Mouse (Mus musculus) heart, postnatal 36 days (tissue): ENCODE data around the gene Nkd1. TPM values are rescaled to one million over a fixed set of nuclear protein-coding genes. Genes with fewer than 3 reads are reported as not detected.

ENCODE experiments used
- DNase-seq, 2 experiments: peaks; one replicate each; pipeline ENCODE4 v3.0.0; 2021 to 2022
- intact Hi-C: fragments of 180-260 bp; cut with DNase I; formaldehyde crosslinking; loops from one replicate; pipeline ENCODE4 v1.15.1; 2025
- total RNA-seq, 2 experiments: library from RNA; stranded (reverse); gene quantifications; 2 replicates each; pipeline ENCODE4 v1.2.3; 2021

The Nkd1 gene
- 1 to 10 TPM; 2.5 to 3.4 TPM for total RNA-seq

DNA sequence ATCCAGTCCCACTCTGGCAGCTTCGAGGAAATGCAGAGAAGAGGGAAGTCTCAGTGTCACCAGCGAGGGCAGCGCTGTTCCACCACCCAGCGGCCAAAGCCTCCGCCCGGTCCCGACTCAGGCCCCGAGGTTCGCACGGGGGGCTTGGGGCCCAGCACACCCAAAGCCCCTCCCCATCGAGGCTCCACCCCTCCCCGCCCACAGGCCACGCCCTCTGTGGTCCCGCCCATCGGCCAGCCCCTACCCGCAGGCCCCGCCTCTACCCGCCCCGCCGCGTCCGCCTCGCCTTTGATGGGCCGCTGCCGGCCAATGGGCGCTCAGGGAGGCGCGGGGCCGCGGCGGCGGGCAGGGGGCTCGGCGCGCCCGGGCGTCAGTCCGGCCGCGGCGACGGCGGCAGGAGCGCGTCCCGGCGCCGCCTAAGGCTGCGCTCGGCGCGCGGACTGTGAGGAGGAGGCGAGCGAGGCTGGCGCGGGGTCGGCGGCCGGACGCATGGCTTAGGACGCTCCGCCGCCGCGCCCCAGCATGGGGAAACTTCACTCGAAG lies at the start of gene Nkd1:
Nkd1 (plus strand) TSS at position 370 of the 543 bp plus-strand sequence.
- peak; percentile 80 to 82 for DNase-seq
- intact Hi-C loops = loop anchor here (5.0 to 10.0 kb wide), 2 partner anchors 159 to 256 kb away; partner anchors contain the start of gene Brd7

DNA sequence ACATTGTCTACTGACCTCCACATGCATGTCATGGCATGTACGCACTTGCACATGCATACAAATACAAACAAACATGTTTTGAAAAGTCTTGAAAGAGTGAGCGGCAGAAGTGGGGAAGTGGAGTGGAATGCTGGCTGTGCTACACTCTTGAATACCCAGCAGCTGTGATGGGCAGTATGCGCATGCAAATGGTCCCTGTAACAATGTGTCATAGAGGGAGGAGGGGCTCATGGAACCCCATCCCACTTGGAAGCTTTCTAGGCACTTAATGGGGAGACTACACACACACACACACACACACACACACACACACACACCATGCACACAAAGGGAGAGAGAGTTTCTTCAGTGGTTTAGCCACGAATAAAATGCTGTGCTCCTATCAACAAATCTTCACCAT lies 39.9 kb upstream of the Nkd1 start:
- DNase-seq = no peak
- intact Hi-C loops = no loop called here

DNA sequence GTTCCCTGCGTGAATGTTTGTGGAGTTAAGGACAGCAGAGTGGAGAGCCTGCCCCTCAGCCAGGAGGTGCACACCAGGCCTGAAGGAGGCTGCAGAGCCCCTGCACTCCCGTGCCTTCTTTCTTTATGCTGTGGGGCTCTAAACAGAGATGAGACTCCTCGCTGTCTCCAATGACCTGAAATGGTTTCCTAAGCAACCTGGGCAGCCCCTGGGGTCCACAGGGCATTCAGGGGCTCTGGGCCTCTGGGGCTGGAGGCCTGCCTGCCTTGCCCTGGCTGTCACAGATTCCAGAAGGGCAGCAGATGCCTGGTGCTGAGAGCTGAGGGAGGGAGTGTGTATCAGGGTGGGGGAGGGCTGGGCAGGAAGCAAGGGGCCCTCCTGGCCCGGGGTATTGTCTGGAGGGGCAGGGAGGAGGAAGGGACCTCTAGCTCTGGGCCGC lies 32.7 kb upstream of the Nkd1 start:
- DNase-seq = no peak
- intact Hi-C loops = no loop called here

DNA sequence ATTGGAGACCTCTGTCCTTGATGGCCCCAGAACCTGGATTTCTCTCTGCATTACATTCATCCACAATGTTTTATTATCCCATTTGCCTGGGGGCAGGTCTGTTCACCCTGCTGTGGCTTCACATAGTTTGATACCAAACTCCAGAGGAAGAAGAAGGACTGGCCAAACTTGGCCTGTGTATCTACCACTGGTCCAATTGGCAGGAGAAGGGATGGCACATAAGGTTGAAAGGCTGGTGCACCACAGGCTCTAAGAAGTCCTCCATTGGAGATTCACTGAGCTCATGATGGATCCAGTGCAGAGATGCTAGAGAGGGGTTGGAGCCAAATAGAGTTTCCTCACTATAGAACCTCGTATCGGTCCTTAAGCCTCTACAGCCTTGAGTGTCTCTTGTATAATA lies 27.1 kb upstream of the Nkd1 start:
- intact Hi-C loops = no loop called here

DNA sequence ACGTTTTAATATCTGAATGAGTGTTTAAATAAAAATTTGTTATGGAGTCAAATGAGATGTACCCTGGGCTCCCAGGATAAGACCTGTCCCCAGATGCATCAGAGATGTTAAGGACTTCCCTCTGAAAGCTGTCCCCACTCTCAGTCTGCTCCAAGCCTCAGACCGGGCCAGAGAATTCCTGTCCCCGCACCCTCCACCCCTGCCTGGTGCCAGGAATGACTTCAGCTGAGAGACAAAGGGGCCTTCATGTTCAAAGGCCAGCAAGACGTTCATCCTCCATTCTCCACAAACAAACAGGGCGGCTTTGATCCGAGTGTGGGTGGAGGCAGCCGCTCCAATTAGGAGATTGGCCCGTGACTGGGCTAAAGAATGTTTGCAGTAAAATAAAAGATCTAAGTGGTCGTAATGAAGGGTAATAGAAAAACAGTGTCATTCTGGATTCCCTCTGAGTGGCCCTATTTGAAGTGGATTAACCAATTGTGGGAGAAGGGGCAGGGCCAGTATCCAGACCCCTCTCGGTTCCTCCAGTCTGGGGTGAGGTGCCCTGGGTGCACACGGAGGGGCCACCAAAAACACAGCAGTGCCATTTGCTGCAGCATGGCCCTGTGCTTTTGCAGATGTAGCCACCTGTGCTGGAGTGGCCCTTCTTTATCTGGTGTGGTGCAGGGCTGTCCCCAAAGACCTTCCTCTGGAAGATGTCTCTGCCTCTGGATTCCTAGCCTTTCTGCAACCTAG lies 25.9 kb upstream of the Nkd1 start:
- intact Hi-C loops = no loop called here
- no peak for DNase-seq

More for the DNA sequence above, 27.1 kb upstream of the Nkd1 start:
- no peak for DNase-seq

DNA sequence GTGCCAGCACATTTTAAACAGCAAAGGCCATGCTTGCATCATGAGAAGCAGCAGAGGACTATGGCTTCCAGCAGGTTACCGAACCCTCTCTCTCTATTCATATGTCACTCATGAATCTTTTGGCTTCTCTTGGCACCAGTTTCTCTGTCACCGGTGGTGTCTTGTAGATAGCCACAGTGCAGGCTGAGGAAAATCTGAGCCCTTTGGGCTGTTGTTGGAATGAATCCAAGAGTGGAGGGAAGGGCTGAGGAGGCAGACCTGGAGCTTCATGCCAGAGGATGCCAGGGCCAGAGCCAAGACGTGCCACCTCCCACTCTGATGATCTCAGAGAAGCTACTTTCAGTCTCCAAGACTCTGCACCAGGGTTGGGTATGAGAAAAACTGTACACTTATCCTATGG lies 19.0 kb upstream of the Nkd1 start:
- intact Hi-C loops = no loop called here

DNA sequence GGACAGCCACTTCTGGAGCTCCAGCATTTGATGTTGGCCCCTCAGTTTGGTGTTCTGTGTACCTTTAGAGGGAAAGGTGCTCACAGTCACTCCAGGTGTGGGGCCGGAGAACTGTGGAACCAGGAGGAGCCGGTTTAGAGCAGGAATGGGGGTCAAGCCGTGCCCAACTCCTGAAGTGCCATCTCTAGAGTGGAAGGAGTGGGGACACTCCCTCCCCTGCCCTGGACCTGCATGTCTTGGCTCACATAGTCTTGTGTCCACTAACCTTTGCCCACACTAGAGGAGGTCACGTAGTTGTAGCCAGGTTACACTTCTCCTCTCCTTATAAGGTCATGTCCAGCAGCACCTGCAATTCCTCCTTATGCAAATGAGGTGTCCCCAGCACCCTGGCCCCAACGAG lies 14.2 kb upstream of the Nkd1 start:
- DNase-seq = no peak
- intact Hi-C loops = no loop called here

More for the DNA sequence above, 19.0 kb upstream of the Nkd1 start:
- no peak for DNase-seq

DNA sequence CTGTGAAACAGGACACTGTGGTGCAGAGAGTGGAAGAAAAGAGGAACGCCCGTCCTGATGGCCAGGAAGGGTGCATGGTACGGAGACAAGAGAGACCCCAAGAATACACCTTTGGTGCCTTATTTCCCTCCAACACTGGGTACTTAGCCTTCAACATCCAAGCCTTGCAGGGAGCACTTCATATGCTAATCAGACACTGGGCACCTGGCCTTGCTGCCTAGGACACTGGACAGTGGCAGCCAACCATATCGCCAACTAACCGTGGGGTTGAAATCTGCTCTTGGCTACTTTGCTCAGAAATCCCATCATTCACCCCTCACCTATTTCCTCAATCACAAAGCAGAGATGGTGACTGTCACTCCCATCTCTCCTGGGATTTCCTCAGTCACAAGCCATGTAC lies 10.1 kb upstream of the Nkd1 start:
- intact Hi-C loops = no loop called here
- no peak for DNase-seq

DNA sequence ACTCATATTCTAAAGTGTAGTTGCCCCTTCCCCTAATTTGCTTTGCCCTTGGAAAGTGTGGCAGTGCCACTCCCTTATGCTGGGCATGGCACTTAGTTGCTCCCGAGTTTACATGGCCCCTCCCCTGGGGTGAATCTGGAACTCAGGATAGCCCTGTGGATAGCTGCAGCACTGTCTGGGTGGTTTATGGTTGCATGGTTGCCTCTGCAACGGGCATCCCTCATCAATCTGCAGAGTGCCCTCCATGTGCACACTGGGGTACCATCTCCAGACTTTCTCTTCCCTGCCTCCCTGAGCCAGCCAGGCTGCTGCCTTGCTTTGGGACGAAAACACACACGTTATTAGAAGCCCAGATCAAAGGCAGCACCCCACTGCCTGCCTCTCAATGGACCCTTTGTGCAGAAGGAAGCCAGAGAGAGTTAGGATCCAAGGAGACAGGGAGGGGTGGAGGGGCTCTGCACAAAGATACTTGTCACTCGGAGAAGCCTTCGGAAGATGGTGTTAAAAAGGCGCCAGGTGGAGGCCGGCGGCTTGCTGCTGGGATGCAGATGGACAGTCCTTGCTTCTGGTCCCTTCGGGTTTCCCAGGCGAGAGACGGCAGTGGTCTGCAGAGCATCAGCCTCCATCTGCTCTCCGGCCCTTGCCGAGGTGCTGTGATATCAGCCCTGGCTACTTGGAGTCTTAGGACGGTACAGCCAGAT lies 8.9 kb upstream of the Nkd1 start:
- DNase-seq = no peak
- intact Hi-C loops = no loop called here

DNA sequence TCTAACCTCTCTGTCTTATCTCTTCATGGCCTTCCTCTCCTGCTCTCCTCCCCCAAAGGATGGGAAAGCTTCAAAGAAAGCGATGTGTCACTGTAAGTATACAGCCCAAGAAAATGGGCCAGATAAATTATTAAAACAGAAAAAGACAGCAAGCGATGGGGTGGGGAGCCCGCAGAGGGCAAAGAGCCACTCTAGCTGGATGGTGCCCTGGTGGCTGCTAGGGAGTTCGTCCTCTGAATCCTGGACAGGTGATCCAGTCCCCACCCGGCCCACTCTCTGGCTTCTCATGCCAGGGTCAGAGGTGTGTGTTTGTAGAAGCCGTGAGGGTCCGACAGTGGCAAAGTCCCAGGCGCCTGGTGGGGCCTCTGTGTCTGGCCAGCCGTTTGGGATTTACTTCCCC lies 3.1 kb upstream of the Nkd1 start:
- DNase-seq = no peak
- intact Hi-C loops = no loop called here

DNA sequence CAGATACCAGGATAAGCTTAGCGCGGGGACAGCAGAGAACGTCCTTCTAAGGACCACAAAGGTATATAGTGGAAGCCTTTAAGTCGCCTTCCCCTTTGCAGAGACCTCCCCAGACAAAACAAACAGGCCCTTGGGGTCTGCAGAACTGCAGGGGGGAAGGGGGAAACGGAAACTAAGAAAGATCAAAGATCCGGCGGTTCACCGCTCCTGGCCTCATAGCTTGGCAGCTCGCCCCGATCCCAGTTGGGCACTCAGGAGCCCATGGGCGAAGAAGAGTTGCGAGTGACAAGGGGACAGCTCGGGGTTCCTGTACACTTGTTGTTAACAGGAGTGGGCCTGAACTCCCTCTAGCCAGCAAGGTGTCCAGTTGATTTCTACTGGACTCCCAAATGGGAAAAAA lies 773 bp upstream of the Nkd1 start:
- intact Hi-C loops = loop anchor here (5.0 to 10.0 kb wide), 2 partner anchors 158 to 256 kb away; partner anchors contain the start of gene Brd7
- no peak for DNase-seq

DNA sequence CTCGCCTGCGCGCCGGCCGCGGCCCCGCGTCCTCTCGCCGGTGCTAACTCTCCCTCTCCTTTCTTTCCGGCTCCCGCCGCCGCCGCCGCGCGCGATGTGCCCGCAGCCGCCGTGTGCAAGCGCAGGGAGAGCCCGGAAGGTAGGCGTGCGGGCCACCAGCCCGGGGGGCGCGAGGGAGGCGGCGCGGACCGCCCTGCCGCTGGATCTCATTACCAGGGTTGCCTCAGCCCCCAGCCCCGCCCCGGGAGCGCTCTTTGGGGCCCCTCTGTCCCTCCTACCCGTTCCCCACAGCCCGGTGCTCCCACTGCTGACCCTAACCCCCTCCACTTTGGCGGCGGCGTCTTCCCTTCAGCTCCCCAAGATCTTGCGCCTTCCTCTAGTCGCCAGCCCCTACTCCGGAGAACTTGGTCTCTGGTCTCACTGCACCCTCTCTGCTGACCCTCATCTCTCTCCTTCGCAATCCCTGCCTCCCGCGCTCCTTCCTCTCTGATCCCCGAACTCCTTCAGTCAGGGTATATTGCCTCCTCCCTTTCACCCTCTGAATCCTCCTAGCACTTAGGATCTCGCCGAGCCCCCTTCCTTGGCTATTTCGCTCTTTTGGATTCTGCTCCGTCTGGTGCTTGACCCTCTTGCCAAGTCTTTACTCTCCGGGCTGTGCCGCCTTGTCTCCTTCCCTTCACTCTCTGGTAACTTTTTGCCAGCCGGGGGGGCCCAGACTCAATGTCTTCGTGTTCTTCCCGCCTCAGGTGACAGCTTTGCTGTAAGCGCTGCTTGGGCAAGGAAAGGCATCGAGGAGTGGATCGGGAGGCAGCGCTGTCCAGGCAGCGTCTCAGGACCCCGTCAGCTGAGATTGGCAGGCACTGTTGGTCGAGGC lies 624 bp downstream of the Nkd1 start:
- DNase-seq = peak in 1 of 2 experiments; percentile 20
- intact Hi-C loops = loop anchor here (5.0 to 10.0 kb wide), 2 partner anchors 159 to 257 kb away; partner anchors contain the start of gene Brd7

DNA sequence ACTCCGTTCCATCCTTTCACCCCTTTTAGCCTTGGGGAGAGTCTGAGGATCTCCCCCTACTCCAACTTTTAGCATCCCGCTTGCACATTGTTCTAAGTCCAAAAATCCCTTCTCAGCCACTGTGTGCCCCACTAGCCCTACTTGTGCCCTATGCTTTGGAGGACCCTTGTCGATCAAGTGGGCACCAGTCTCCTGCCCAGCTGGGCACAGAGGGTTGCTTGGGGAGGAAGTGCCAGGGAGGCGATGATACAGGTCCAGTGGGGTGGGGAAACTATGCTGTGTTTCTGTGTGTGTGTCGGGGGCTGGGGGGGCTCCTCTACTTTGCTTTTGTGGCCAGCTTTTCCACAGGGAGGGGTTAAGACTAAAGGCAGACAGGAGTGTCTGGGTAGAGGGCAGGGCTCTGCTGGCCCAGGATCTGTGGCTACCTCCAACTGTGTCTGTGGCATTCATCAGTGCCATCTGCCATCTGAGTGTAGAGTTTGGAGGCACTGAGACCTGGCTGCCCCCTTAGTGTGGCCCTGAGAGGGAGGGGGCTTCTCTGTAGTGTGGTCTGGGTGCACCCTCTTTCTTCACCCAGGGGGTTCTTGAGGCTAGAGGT lies 1.4 kb downstream of the Nkd1 start:
- no peak for DNase-seq
- intact Hi-C loops = loop anchor here (5.0 to 10.0 kb wide), 2 partner anchors 160 to 258 kb away; partner anchors contain the start of gene Brd7

DNA sequence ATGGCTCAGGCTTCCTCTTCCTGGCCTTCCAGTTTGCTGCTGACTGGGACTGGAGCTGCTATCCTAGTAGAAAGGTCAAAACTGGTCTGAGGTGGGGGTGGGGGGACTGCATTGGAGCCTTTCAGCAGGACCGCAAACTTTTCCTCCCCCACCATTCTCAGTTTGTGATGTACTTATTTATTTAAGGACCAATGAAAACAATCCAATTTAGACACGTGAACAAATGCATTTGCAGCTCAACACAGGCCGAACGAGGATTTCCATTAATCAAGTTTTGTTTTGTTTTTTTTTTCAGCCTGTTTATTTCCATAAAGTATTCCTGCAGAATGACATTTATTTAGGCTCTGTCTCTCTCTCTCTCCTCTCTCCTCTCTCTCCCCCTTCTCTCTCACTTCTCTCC lies 2.5 kb downstream of the Nkd1 start:
- no peak for DNase-seq
- intact Hi-C loops = loop anchor here (5.0 to 10.0 kb wide), 2 partner anchors 161 to 259 kb away; partner anchors contain the start of gene Brd7

DNA sequence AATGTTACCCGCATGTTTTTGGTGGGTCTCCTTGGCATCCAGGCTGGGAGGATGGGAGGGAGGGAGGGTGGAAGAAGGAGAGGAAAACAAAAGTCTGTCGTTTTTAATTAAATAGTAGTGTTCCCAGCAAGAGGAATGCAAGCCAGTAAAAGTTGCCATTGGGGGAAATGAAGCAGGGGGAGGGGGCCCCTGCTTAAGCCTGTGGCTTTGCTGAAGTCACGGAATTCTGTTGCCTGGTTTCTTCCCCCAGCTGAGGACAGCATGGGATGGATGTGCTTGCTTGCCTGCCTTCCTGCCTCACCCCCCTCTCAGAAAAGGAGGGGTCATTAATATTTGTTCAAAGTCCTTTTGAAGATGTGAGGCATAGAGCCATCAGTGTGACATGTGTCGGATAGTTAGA lies 3.0 kb downstream of the Nkd1 start:
- DNase-seq = no peak
- intact Hi-C loops = loop anchor here (5.0 to 10.0 kb wide), 2 partner anchors 162 to 259 kb away; partner anchors contain the start of gene Brd7

DNA sequence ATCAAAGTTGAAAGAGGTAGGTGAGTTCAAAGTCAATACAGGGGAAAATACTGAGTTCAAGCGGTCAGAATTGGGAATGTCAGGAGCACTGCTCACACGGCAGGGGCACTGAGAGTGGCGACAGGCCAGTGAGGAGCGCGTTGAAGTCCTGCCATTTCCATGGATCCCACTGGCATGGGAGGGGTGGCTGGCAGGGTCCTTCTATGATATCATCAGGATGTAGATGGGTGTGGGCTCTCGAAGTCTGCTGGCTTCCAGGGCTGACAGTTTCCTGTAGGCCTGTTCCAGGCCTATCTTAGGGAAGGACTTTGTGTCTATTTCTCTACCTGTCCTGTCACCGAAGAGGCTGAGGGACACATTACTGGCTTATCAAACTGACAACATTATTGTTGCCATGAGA lies 3.7 kb downstream of the Nkd1 start:
- no peak for DNase-seq
- intact Hi-C loops = loop anchor here (5.0 to 10.0 kb wide), 3 partner anchors 163 to 260 kb away; partner anchors contain the start of genes Brd7 and Cyld

DNA sequence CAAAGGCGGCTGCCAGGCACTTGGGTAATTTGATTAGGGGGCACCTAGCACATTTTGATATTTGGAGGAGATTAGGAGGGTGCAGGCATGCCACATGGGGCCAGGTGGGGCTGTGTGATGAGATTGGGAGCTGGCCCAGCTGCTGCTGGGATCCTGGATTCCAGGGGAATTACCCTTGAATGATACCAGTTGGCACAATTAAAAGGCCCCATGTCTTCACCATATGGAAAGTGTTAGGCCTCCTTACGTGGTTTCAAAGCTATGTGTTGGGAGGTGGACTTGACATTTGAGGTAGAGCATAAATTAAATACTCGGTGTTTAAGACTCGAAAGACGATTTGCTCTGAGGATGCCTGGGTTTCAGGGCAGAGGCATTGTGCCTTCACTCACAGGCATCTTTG lies 5.1 kb downstream of the Nkd1 start:
- DNase-seq = no peak
- intact Hi-C loops = loop anchor here (5.0 to 10.0 kb wide), 2 partner anchors 171 to 261 kb away; partner anchors contain the start of gene Cyld

DNA sequence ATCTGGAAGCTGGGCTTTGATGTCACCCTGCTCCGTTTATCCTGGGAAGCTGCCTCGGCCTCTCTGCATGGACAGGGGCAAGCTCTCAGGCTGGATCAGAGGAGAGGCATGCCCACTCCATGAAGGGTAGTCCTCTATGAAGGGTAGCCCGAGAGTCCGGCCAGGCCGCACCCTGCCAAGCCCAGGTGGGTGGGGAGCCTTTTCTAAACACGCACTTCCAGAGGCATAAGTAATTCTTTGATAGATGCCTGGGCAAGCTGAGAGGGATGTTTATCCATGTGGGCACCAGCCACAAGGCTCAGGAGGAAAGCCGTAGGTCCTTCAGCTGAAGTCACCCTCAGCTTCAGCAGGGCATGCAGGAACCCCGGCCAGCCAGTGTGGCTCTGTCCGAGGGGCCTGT lies 7.0 kb downstream of the Nkd1 start:
- intact Hi-C loops = loop anchor here (5.0 to 10.0 kb wide), 2 partner anchors 169 to 263 kb away; partner anchors contain the start of gene Cyld
- DNase-seq = no peak

DNA sequence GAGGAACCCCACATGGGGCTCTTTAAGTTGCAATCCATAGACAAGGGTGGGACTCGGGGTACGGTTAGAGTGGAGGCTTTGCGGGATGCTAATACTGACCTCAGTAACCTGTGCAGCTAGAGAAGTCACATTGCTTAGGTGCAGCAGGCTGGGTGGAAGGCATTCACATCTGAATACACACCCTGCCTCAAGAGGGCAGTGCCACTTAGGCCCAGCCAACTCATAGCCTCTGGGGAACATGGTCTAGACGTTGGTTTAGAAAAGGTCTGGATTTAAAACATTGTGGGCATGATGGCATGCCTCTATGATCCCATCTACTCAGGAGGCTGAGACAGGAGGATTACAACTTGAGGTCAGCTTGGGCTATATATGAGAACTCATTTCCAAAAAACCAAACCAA lies 8.6 kb downstream of the Nkd1 start:
- DNase-seq = no peak
- intact Hi-C loops = loop anchor here (2.0 to 10.0 kb wide), 3 partner anchors 91 to 265 kb away; partner anchors contain the start of gene Cyld

DNA sequence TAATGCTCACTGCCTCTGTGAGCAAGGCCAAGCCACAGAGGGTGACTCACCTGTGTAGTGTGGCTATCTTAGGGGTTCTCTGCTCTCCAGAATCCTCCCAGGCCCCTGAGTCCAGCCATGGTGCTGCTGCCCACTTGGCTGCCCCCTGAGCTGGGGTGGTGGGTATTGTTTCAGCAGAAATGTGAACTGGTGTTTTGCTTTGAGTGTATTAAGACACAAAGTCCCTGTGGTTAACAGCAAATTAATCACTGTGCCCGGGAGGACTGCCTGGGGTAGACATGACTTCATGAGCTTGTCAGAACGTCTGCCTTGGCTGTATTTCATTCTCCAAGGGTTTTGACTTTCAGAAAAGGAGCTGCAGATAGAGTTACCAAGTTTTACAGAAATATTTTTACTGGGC lies 15.9 kb downstream of the Nkd1 start:
- no peak for DNase-seq
- intact Hi-C loops = no loop called here
